Mouse (Mus musculus): ENCODE data around the gene Gm11562. TPM values are rescaled to one million over a fixed set of nuclear protein-coding genes. Genes with fewer than 3 reads are reported as not detected.
"Not testable (repeated sequence)": the region's sequence is repeated elsewhere in the genome, so short reads cannot be mapped to it uniquely, and the experiment has no call there.

Gm11562 gene
- total RNA-seq, 1 experiment from 2014 or later, result not detected

- ATAC-seq (replicated peaks; ENCODE audit: insufficient number of reproducible peaks, low FRiP score, low TSS enrichment, poor library complexity, severe bottlenecking), result not testable (repeated sequence)
Measured at GRCm38 (mm10) chr11:99597742-99598141, 22.5 kb downstream of the Gm11562 start, which contains the start of gene Krtap9-3. Krtap9-3 (minus strand) TSS chr11:99598105.

- no peak for ATAC-seq (replicated peaks; ENCODE audit: insufficient number of reproducible peaks, low FRiP score, low TSS enrichment, poor library complexity, severe bottlenecking)
Measured at GRCm38 (mm10) chr11:99590981-99591380, 29.3 kb downstream of the Gm11562 start, which contains the start of gene Krtap1-3. Krtap1-3 (minus strand) TSS chr11:99591339.

GRCm38 (mm10) chr11:99585096-99585495, 35.1 kb downstream of the Gm11562 start:
- no peak for ATAC-seq (replicated peaks; ENCODE audit: insufficient number of reproducible peaks, low FRiP score, low TSS enrichment, poor library complexity, severe bottlenecking)

- no peak for ATAC-seq (replicated peaks; ENCODE audit: insufficient number of reproducible peaks, low FRiP score, low TSS enrichment, poor library complexity, severe bottlenecking)
Measured at GRCm38 (mm10) chr11:99583245-99583704, 37.0 kb downstream of the Gm11562 start, which contains the start of gene Krtap1-4. Krtap1-4 (minus strand) TSS chr11:99583654.

- no peak for ATAC-seq (replicated peaks; ENCODE audit: insufficient number of reproducible peaks, low FRiP score, low TSS enrichment, poor library complexity, severe bottlenecking)
Measured at GRCm38 (mm10) chr11:99581564-99581963, 38.7 kb downstream of the Gm11562 start.

- no peak for ATAC-seq (replicated peaks; ENCODE audit: insufficient number of reproducible peaks, low FRiP score, low TSS enrichment, poor library complexity, severe bottlenecking)
Measured at GRCm38 (mm10) chr11:99581051-99581450, 39.2 kb downstream of the Gm11562 start.

- no peak for ATAC-seq (replicated peaks; ENCODE audit: insufficient number of reproducible peaks, low FRiP score, low TSS enrichment, poor library complexity, severe bottlenecking)
Measured at GRCm38 (mm10) chr11:99580636-99581035, 39.6 kb downstream of the Gm11562 start, which contains the start of gene Krtap1-5. Krtap1-5 (minus strand) TSS chr11:99581016.

GRCm38 (mm10) chr11:99574106-99574505, 46.1 kb downstream of the Gm11562 start:
- no peak for ATAC-seq (replicated peaks; ENCODE audit: insufficient number of reproducible peaks, low FRiP score, low TSS enrichment, poor library complexity, severe bottlenecking)

- ATAC-seq (replicated peaks; ENCODE audit: insufficient number of reproducible peaks, low FRiP score, low TSS enrichment, poor library complexity, severe bottlenecking), result no peak
Measured at GRCm38 (mm10) chr11:99573164-99573563, 47.1 kb downstream of the Gm11562 start.

Other genes with a start within 250 kb of the Gm11562 start
- not detected in 3 replicates for gene Krt28, start 245.5 kb downstream of the Gm11562 start, total RNA-seq (2017)
- gene Krt10, start 231.1 kb downstream of the Gm11562 start, total RNA-seq (2017), result 0.29 to 3.1 TPM (median 1.6 TPM) in 3 replicates
- gene Krt12, start 198.2 kb downstream of the Gm11562 start, total RNA-seq (2017), result not detected in 3 replicates
- not detected in 3 replicates for gene Krt20, start 182.3 kb downstream of the Gm11562 start, total RNA-seq (2017)
- not detected in 3 replicates for gene Krt23, start 127.3 kb downstream of the Gm11562 start, total RNA-seq (2017)
- gene Krt39, start 99.1 kb downstream of the Gm11562 start, total RNA-seq (2017), result not detected in 3 replicates
- gene Krt40, start 77.3 kb downstream of the Gm11562 start, total RNA-seq (2017), result not detected in 3 replicates
- gene Krtap3-3, start 69.6 kb downstream of the Gm11562 start, total RNA-seq (2017), result not detected in 3 replicates
- gene Krtap3-2, start 63.6 kb downstream of the Gm11562 start, total RNA-seq (2017), result not detected in 3 replicates
- gene Gm11939, start 61.0 kb downstream of the Gm11562 start, total RNA-seq (2017), result not detected in 3 replicates
- not detected in 3 replicates for gene Krtap3-1, start 53.8 kb downstream of the Gm11562 start, total RNA-seq (2017)
- gene Krtap1-5, start 39.4 kb downstream of the Gm11562 start, total RNA-seq (2017), result not detected in 3 replicates
- gene Krtap1-4, start 36.8 kb downstream of the Gm11562 start, total RNA-seq (2017), result not detected in 3 replicates
- gene Krtap1-3, start 29.1 kb downstream of the Gm11562 start, total RNA-seq (2017), result not detected in 3 replicates
- not detected in 3 replicates for gene Krtap9-3, start 22.3 kb downstream of the Gm11562 start, total RNA-seq (2017)
- gene Gm11938, start 17.1 kb downstream of the Gm11562 start, total RNA-seq (2017), result not detected in 3 replicates
- not detected in 3 replicates for gene Gm11937, start 10.2 kb downstream of the Gm11562 start, total RNA-seq (2017)
- gene Krtap2-4, start 5.6 kb downstream of the Gm11562 start, total RNA-seq (2017), result not detected in 3 replicates
- not detected in 3 replicates for gene Krtap4-1, start 7.8 kb upstream of the Gm11562 start, total RNA-seq (2017)
- gene Krtap4-2, start 14.6 kb upstream of the Gm11562 start, total RNA-seq (2017), result not detected in 3 replicates
- gene Krtap4-7, start 23.7 kb upstream of the Gm11562 start, total RNA-seq (2017), result not detected in 3 replicates
- gene Gm11555, start 29.8 kb upstream of the Gm11562 start, total RNA-seq (2017), result not detected in 3 replicates
- not detected in 3 replicates for gene Gm11563, start 38.5 kb upstream of the Gm11562 start, total RNA-seq (2017)
- not detected in 3 replicates for gene Krtap4-6, start 45.5 kb upstream of the Gm11562 start, total RNA-seq (2017)
- not detected in 3 replicates for gene Gm14190, start 70.3 kb upstream of the Gm11562 start, total RNA-seq (2017)
- gene Gm14180, start 113.9 kb upstream of the Gm11562 start, total RNA-seq (2017), result not detected in 3 replicates
- not detected in 3 replicates for gene Gm11595, start 152.5 kb upstream of the Gm11562 start, total RNA-seq (2017)
- gene Krtap4-8, start 160.3 kb upstream of the Gm11562 start, total RNA-seq (2017), result not detected in 3 replicates
- gene Krtap4-9, start 164.8 kb upstream of the Gm11562 start, total RNA-seq (2017), result not detected in 3 replicates
- gene Gm11596, start 173.0 kb upstream of the Gm11562 start, total RNA-seq (2017), result not detected in 3 replicates
- gene Gm11569, start 178.5 kb upstream of the Gm11562 start, total RNA-seq (2017), result not detected in 3 replicates
- gene Gm11554, start 184.0 kb upstream of the Gm11562 start, total RNA-seq (2017), result not detected in 3 replicates
- not detected in 3 replicates for gene Krtap4-13, start 189.5 kb upstream of the Gm11562 start, total RNA-seq (2017)
- gene Gm11564, start 195.2 kb upstream of the Gm11562 start, total RNA-seq (2017), result not detected in 3 replicates
- gene 2300003K06Rik, start 217.6 kb upstream of the Gm11562 start, total RNA-seq (2017), result not detected in 3 replicates
- not detected in 3 replicates for gene Krtap4-16, start 231.2 kb upstream of the Gm11562 start, total RNA-seq (2017)
- gene Gm11568, start 237.5 kb upstream of the Gm11562 start, total RNA-seq (2017), result not detected in 3 replicates
- gene Gm11559, start 244.0 kb upstream of the Gm11562 start, total RNA-seq (2017), result not detected in 3 replicates